Mouse (Mus musculus) embryo, embryonic 9.5 days (tissue): Measurements from ENCODE around the gene Hormad2.

Experiments
- DNase-seq: peaks from one replicate; pipeline ENCODE4 v3.0.0-alpha.2; 2017; ENCODE audit errors: extremely low spot score

Gene Hormad2

DNA sequence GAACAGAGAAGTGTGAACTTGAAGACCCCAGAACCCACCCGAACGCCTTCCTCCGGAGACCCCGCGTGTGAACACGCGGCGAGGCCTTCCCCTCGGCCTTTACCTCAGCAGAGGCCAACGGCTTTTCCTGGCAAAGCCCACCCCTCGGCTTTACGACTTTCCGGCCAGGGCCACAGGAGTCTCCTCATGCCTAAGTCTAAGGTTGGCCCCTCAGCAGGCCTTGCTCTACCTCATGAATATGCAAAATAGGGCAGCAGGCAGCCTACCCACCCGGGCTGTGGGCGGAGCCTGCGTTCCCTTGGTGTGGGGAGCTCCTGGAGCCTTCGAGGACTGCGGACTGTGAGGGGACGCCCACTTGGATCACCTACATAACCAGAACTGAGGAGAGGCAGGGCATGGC lies at the start of gene Hormad2:
Gene Hormad2, minus strand, starts transcription at position 128 of the 400 bp plus-strand sequence.
- peak; percentile 26 for DNase-seq

DNA sequence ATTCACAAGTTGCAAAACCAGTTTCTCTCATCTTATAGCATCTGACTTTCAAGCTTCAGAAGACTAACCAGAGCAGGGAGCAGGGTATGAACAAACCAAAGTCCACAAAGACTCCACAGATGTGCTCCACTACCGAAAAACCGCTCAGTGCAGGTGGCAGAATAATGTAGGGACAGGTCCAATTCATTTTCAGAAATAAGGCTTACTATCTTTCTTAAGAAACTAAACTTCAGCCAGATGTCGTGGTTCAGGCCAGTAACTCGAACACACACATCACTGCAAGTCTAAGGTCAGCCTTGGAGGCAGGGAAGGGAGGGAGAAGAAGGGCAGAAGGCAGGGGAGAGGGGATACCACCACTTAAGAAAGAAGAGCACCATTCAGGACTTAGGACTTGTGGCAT lies 48.3 kb upstream of the Hormad2 start:
- DNase-seq: no peak

- DNase-seq: no peak
Measured at GRCm38 (mm10) chr11:4488798-4489197, 47.9 kb upstream of the Hormad2 start.

GRCm38 (mm10) chr11:4488367-4488766 lies 47.5 kb upstream of the Hormad2 start:
- no peak for DNase-seq

GRCm38 (mm10) chr11:4487401-4487965 lies 46.6 kb upstream of the Hormad2 start:
- DNase-seq: no peak

GRCm38 (mm10) chr11:4484541-4484940 lies 43.6 kb upstream of the Hormad2 start:
- DNase-seq: no peak

DNA sequence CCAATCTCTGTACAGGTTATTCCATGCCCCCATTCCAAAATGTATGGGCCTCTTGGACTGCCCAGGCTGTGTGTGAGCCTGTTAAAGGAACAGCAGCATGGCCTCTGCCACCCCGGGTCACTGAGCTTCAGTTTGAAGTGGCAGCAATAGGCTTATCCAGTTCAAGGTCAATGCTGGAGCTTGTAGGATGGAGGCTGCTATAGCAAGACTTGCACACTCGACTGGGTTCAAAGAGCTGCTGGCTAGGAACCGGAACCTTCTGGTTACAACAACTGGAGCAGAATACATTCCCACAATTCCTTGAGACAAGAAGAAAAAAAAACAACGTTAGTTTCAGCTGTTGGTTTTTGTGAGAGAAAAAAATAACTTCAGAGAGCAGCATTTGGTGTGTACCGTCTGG lies 41.7 kb upstream of the Hormad2 start:
- DNase-seq: no peak

- DNase-seq: no peak
Measured at GRCm38 (mm10) chr11:4476184-4476697, 35.3 kb upstream of the Hormad2 start.

DNA sequence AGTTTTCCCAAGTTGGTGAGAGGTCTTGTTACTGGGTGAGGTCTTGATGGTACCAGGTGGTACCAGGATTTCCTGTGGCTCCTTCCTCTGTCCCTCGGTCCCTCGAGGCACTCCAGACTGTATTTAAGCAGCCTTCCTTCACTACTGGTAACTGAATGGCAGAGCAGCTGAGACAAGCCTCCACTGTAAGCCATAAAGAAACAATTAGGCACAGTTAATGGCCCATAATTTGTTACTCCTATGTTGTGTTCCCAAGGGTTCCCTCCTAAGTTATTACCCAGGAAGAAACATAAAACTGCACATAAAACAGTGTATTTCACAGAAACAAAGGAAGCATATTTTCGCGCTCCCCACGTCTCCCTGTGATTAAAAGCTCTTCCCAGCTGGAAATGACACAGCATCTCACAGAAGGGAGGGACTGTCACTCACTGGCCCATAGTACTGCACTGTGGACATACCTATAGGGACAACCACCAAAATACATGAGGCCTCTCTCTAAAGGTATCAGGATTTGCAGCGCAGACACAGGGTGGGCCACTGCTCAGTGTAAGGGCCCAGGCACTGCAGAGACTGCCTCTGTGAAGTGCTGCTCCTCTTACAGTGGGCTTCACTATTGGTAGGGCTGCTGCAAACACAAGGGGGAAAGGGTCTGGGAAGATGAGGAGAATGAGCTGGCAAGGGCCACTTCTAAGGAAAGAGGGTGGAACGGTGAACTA lies 31.7 kb upstream of the Hormad2 start:
- DNase-seq: no peak

DNA sequence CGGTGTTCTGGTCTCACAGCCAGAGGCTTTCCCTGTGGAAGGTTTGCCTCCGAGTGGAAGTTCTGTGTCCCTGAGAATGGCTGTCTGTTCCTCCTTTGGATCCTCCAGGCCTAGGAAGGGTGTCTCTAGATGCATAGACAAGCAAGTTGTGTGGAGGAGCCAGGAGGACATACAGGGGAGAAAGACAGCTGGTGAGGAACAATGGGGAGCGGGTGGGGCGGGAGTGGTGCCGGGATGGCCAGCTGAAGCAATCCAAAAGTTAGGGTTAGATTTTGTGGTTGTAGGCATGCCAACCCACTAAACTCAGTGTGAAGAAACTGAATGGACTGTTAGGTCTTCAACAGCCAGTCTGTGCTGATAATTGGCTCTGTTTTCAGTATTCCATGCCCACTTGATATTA lies 30.8 kb upstream of the Hormad2 start:
- no peak for DNase-seq

DNA sequence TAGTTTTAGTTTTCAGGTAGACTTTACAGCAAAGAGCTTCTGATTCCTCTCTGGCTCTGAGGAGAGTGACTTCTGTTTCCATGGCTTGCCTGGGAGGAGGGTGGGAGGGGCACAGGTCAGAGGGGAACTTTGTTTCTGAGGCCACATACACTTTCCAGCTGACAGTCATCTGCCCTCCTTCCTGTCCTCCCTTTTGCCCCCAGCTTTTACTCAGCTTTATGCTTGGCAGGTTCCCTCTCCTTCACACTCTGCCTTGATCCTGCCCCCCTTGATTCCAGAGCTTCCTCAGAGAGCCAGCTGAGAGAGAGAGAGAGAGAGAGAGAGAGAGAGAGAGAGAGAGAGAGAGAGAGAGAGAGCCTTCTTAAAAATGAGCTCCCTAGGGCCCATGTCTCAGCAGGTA lies 30.3 kb upstream of the Hormad2 start:
- DNase-seq: no peak

DNA sequence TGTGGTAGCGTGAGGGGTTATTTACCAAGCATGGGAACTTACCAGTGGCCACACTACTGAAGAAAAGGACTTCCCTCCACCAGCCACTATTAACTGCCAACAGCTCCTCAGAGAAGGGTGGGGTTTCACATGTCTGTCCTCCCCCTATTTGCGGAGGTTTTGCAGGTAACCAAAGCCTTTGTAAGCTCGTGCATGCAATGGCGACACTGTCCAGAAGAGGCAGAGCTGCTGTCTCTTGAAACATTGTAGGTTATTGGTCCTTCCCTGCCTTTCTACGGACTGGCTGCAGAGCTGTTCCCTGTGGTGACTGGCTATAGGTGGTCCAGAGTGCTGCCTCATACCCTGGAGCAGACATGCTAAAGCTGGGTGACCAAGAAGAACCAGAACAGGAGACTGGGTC lies 28.2 kb upstream of the Hormad2 start:
- DNase-seq: no peak

GRCm38 (mm10) chr11:4467436-4467835 lies 26.5 kb upstream of the Hormad2 start:
- DNase-seq: no peak

GRCm38 (mm10) chr11:4466191-4466590 lies 25.3 kb upstream of the Hormad2 start:
- DNase-seq: no peak

DNA sequence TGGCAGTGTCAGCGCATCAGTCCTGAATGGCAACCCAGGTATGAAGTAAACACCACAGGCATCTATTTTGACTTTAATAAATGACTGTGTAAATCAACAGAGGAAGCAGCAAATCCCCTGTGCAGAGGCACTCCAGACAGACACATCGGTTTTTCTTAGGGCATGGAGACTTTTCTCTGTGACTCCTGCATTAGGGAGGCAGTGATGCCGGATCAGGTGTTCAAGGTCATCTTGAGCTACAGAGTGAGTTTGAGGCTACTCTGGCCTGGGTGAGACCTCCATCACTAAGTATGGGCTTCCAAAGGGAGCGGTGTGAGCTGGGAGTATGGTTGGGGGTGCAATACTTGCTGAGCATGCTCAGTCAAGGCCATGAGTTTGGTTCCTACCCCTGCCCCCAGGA lies 23.7 kb upstream of the Hormad2 start:
- DNase-seq: no peak

DNA sequence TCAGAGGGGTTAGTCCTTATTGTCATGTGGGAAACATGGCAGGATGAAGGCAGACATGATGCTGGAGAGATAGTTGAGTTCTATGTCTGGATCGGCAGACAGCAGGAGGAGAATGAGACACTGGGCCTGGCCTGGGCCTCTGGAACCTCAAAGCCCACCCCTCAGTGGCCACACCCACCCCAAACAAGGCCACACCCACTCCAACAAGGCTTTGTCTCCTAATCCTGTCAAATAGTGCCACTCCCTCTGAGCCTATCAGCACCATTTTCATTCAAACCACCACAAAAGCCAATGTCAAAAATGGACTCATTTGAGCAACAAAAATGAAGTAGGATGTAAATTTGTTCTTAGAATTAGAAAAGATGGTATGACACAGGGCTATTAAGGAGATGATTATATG lies 23.3 kb upstream of the Hormad2 start:
- no peak for DNase-seq

- DNase-seq: no peak
Measured at GRCm38 (mm10) chr11:4462868-4463267, 22.0 kb upstream of the Hormad2 start.

DNA sequence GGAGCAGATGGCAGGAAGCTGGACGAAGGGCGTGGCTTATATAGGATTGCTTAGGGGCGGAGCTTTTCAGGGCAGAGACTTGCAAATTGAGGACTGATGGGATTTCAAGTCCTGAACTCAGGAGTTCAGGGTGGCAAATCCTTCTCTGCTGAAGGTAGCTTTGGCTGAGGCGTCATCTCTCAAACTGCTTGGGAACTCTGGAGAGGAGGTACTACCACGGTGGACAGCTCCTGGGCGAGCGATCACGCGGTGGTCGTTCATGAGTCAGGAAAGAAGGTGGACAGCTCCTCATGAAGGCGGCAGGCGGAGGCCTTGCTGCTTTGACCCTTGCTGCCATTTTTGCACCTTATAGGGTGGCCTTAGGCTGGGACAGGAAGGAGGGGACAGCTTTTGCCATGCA lies 20.2 kb upstream of the Hormad2 start:
- peak; percentile 21 for DNase-seq

DNA sequence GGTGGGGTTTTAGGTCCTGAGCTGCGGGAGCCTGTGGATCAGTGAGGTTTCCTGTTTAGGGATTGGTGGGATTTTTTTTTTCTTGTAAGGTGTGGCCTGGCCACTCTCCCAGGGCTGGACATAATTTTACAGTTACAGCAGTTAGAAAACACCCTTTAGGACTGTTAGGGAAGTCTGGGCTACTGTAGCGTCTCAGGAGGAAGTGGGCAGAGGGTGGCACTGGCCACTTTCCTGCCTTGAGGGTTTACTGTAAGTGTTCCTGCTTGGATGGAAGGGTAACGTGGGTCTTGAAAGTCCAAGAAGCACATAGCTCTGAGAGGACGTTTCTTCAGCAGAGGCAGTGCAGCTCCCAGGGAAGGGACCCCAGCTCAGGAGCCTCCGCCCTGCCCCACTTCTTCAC lies 19.7 kb upstream of the Hormad2 start:
- no peak for DNase-seq

GRCm38 (mm10) chr11:4454895-4455535 lies 14.1 kb upstream of the Hormad2 start:
- no peak for DNase-seq

- DNase-seq: no peak
Measured at GRCm38 (mm10) chr11:4452467-4453184, 11.7 kb upstream of the Hormad2 start.

- DNase-seq: peak; percentile 63
Measured at GRCm38 (mm10) chr11:4451116-4451515, 10.2 kb upstream of the Hormad2 start.
